Mouse (Mus musculus) MEL (cell line): ENCODE measurements around the gene Dgcr8.

Experiments
- POLR2A ChIP-seq, 2 experiments: IDR thresholded peaks; 2 replicates each; pipeline ENCODE4 v1.6.1; 2011 to 2012; ENCODE audit warnings: low read length in 2 of 2, mild to moderate bottlenecking in 2 of 2, control low read depth in 1 of 2, improper control_type of control experiment in 1 of 2, low read depth in 1 of 2, moderate library complexity in 1 of 2; ENCODE audit not compliant: control insufficient read depth in 1 of 2, insufficient read depth in 1 of 2, poor library complexity in 1 of 2
- USF1 ChIP-seq: IDR thresholded peaks from 2 replicates; pipeline ENCODE4 v1.6.1; 2014; ENCODE audit warnings: low read depth, mild to moderate bottlenecking, inconsistent platforms, low read length, improper control_type of control experiment, moderate library complexity

- TF ChIP-seq POLR2A (IDR thresholded peaks at IDR 0.05; ENCODE audit: control insufficient read depth in 1 of 2, insufficient read depth in 1 of 2, low read depth in 1 of 2, low read length in 2 of 2, poor library complexity in 1 of 2), result peak in 1 of 2 experiments; percentile 28; a peak in 1 of 4 replicates
- no peak for TF ChIP-seq USF1
Observed at GRCm38 (mm10) chr16:18258221-18258620, 30.8 kb downstream of the Dgcr8 start, which contains the start of gene Gm49776.
